Mouse (Mus musculus) neutrophil, adult 5-6 weeks (primary cell): ENCODE measurements around the gene Tut4. TPM values are rescaled to one million over a fixed set of nuclear protein-coding genes. Genes with fewer than 3 reads are reported as not detected.

ENCODE experiments used
- ATAC-seq: fragments of 151-379, 151-347 bp; 2 replicates; pipeline ENCODE4 v1.8.0; 2017; ENCODE audit warnings: mild to moderate bottlenecking, moderate TSS enrichment; ENCODE audit not compliant: insufficient number of reproducible peaks, poor library complexity, low FRiP score, severe bottlenecking; ENCODE audit errors: extremely low read depth
- total RNA-seq: library from RNA; stranded (forward); fragments of 200-1000 nt; gene quantifications from 2 replicates; pipeline ENCODE4 v1.2.3, GENCODE M21; 2017

Gene Tut4
- 223 and 242 TPM in 2 replicates for total RNA-seq

GRCm38 (mm10) chr4:108459231-108460155, at the start of gene Tut4:
Gene Tut4 (plus strand): TSS chr4:108459426.
- peak; percentile 50 for ATAC-seq

DNA sequence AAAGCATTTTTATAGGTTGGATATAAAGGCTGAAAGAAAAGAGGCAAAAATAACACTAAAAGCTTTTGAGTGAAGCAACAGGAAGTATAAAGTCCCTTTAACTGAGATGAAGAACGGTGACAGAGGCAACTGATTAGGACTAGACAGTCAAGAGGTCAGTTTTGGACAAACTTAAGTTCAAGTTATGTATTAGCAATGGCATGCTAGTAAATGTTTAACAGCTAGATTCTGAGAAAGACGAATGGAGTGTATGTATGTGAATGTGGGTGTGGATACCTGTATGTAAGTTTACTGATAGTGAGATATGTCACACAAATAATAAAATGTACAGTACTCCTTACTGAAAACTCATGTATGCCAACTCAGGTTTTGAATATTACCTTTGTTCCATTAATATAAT, 34.6 kb upstream of the Tut4 start:
- no peak for ATAC-seq

DNA sequence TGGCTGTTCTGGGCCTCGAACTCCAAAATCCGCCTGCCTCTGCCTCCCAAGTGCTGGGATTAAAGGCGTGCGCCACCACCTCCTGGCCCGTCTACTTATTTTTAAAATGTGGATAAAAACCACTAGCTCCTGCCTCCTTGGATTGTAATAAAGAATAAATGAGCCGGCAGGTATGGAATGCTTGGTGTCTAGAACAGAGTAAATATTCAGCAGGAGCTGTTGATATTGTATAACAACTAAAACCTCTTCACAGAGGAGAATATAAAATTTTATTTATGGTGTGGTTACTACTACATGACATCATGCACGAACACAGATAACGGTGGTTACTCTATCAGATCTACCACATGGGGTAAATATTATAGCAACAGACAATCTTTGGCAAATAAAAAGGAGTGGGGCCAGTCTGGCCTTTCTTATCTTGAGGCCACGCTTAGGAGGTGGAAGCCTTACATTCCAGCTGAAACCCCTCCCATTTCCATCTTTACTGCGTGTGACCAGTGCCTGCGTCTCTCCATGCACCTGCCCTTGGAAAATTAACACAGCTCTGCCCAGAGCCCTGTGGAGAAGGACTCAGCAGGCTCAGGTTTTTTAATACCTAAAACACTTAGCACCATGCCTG, 31.4 kb upstream of the Tut4 start:
- ATAC-seq: no peak

DNA sequence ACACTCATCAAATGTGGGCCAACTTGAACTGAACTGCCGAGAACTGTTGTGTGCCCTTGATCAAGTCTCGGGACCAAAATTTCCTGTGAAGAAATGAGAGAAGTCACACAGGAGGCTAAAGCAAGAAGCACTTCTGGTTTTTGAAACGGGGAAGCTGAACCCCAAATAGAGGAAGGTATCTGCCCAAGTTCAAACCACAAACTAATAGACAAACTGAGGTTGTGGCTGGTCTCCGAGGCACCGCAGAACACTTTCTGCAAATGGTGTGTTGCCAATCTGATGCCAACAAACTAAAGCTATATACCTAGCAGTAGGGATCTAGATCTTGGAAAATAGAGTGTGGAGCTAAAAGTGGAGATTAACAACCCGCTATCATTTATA, 30.9 kb upstream of the Tut4 start:
- ATAC-seq: peak; percentile 82

DNA sequence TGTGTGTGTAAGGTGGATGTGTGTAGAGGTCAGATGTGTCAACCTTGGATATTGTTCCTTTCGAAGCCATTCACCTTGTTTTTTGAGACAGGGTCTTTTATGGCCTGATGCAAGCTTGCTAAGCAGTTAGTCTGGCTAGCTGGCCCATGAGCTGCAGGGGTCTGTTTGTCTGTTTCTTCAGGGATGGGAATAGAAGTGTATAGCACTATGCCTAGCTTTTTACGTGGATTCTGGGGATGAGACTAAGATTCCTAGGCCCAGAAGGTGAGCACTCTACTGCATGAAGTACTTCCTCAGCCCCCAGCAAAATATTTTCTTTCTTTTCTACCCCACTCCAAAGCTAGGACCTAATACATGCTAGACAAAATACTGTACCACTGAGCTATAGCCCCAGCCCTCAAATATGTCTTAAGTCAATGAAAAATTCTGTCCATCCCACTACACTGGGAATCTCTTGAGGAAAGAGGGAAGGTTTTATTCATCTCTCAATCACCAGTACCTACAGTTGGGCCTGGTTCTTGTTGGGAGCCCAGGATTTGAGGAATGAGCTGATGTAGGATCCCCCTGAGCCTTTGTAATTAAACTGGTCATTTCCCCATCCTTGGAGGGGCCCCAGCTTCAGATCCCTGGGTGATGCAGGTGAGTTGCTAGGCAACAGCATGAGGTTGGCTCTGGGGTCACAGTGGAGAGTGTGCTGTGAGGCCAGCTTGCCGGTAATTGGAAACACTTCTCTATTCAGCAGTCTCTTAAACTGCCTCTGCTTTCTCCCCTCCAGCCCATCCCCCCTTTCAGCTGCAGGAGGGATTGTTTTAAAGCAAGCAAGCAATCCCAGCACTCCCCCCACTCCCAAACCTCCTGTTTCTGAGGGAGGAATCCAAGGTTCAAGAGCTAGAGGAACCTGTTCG, 28.3 kb upstream of the Tut4 start:
- no peak for ATAC-seq

GRCm38 (mm10) chr4:108431561-108431936, 27.7 kb upstream of the Tut4 start:
- ATAC-seq: no peak

DNA sequence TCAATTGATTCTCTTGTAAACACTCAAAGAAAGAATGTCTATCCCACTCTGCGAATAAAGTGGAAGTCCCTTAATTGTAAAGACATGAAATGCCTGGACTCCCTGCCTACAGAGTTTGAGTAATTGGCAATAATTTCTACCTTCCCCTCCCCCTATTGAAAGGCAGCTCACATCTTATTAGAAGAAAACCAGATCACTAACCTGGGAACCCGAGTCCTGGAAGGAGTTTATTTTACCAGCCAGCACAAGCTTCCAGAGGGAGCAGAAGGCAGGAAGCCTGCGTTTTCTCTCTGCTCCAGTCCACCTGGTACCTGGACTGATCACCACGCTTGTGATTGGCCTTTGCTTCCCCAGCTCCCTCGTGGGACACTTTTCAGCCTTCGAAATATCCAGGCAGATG, 25.9 kb upstream of the Tut4 start:
- no peak for ATAC-seq

DNA sequence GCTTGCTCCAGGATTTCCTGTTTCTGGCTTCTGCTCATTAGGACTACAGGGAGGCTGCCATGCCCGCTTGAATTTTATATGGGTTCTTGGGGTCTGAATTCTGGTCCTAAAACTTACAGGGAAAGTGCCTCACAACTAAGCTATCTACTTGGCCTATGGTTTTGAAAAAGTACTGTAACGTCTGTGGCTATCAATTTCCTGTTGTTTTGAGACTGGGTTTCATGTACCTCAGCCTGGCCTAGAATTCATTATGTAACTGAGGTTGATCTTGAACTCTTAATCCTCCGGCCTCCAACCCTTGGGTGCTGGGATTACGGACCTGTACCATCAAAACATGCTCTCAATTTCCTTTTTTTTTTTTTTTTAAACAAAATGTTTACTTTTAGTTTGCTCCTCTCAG, 25.0 kb upstream of the Tut4 start:
- ATAC-seq: no peak

GRCm38 (mm10) chr4:108434781-108435180, 24.4 kb upstream of the Tut4 start:
- no peak for ATAC-seq

DNA sequence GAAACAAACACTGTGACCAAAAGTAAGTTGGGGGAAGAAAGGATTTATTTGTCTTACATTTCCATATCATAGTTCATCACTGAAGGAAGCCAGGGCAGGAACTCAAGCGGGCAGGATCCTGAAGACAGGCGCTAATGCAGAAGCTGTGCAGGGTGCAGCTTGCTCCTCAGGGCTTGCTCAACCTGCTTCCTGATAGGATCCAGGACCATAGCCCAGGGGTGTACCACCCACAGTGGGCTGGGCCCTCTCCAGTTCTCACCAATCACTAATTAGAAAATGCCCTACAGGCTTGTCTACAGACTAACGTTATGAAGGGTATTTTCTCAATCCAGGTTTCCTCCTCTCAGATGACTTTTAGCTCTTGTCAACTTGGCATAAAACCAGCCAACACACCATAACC, 23.6 kb upstream of the Tut4 start:
- no peak for ATAC-seq

GRCm38 (mm10) chr4:108436225-108436624, 23.0 kb upstream of the Tut4 start:
- no peak for ATAC-seq

DNA sequence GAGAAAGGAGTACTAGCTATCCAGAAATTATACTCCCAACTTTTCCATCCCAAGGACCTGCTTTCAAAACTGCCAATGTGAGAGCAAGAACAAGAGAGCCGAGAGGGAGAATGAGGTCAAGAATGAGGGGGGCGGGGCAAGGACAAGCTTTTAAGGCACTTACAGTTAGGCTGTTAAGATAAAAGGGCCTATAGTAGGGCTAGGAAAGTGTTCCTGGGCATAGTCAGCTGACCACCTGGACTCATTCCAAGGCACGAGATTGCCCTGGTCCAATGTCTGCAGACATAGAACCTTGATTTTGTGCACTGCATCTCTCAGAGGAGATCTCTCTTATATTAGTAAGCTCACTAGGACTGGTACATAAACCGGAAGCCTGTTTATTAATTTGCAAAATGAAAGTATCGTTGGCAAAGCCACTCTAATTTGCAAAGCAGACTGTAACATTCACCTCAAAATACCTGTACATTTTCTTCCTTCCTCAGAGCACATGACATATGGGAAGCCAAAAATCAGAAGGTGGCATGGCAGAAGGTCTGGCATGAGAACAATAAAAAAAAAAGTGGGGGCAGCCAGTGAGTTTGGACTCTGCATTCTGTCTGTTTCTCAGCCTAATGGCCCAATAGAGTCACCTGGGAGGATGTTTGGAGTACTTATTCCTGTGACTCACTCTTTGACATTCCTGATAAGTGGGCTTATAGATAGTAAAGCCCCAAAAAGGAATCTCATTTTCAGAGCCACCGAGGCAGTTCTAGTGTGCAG, 21.0 kb upstream of the Tut4 start:
- no peak for ATAC-seq

GRCm38 (mm10) chr4:108448091-108448490, 11.1 kb upstream of the Tut4 start:
- no peak for ATAC-seq

- no peak for ATAC-seq
Measured at GRCm38 (mm10) chr4:108456028-108456427, 3.2 kb upstream of the Tut4 start.

GRCm38 (mm10) chr4:108458201-108458741, 955 bp upstream of the Tut4 start:
- peak; percentile 27; the same call in 1 of the 2 replicates for ATAC-seq

GRCm38 (mm10) chr4:108460156-108460923, 1.1 kb downstream of the Tut4 start:
- ATAC-seq: peak; percentile 79

DNA sequence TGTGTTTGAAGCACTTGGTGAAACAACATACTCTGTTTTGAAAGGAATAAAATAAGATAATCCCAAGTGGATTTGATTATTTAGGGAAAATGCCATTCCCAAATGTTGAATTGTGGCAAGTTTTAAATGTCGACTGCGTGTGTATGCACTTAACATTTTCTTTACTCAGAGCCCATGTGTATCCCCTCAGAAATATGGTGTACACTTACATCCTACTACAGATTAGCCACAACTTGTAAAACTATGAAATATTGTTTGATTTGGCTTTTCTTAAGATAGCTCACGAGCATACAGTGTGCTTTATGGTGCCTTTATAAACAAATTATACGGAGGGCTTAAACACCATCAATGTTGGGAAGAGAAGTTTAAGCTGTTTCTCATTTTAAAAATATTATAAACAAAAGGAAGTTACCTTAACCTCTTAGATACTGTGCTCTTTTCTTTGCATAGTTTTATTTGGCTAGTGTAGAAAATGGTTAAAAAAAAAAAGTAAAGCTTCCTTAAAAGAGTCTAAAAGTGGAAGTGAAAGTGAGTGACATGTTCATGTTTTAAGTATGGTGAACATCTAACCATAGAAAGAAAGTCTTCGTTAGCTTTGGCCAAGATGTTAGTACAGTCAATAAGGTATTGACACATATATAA, 2.2 kb downstream of the Tut4 start:
- 0 out of 2 replicates have a peak, but pooled peaks have one; percentile 14 for ATAC-seq
